8 mouse cellular contexts compared by ENCODE assay signal in the genomic region with DNA sequence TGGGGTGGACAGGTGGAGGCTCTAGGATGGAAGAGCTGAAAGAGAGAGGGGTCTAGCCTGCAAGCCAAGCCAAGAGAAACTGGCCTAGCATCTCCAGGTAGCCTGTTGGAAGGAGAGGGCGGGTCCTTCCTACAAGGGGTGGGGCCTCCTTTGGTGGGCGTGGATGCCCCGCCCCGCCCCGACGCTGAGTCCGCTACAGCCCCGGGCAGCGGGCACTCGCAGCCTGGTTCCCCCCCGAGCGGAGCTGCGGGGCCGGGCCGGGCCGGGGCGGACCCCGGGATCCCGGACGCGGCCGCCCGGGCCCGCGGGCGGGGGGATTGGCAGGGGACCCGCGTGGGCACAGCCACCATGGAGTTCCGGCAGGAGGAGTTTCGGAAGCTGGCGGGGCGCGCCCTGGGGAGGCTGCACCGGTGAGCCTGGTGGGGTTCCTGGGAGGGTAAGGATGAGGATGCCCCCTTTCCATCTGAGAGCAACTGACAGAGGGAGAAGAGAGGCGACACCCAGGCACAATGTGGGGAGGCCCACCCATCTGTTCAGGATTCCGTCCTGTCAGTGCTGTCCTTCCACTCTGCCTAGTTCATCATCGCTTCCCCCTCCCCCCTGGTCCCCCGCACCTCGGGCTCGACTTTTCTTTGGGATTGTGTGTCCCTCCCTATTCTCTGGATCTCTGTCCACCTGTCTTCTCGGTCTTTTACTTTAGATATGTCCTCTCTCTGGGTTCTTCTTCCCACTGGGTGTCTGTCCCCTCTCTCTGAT. TPM values are rescaled to one million over a fixed set of nuclear protein-coding genes. Genes with fewer than 3 reads are reported as not detected.
DNase-seq lines count a peak whose midpoint lies in the region; ATAC-seq lines count a peak whose summit lies in the region.

Gene Slc17a7 (plus strand): TSS at position 215 of the 756 bp plus-strand sequence.

- DNase-seq in B cell, adult 2 months = peak; percentile 58
- DNase-seq in MN1 (ENCODE audit: low spot score) = peak; percentile 35
- DNase-seq in embryonic facial prominence, embryonic 14.5 days (ENCODE audit: low spot score) = no peak
- peak in 1 of 2 experiments; percentile 66 for DNase-seq in left cerebral cortex, postnatal 14 days (ENCODE audit: low spot score in 2 of 2)
- peak; percentile 68 for DNase-seq in testis, postnatal 14 days (ENCODE audit: low spot score)
- no peak for DNase-seq in gastrocnemius, postnatal 25 days

- ATAC-seq in embryonic facial prominence, embryonic 14.5 days (ENCODE audit: low read depth) = no peak
- no peak for ATAC-seq in hindbrain, embryonic 13.5 days (ENCODE audit: low FRiP score)
- ATAC-seq in megakaryocyte progenitor cell, adult 5-6 weeks (replicated peaks; ENCODE audit: poor library complexity) = peak; percentile 63

- H3K9ac ChIP-seq in embryonic facial prominence, embryonic 14.5 days (ENCODE audit: low read depth, low read length) = peak within 1 kb of the TSS; percentile 35; the same call in 1 of the 2 replicates
- H3K9ac ChIP-seq in hindbrain, embryonic 13.5 days = peak within 1 kb of the TSS; percentile 61

- peaks cover 22% of the 10 kb centered on the region; the same call in 1 of the 2 replicates for H3K36me3 ChIP-seq in embryonic facial prominence, embryonic 14.5 days (ENCODE audit: control insufficient read depth, insufficient read depth, low read length)
- H3K36me3 ChIP-seq in hindbrain, embryonic 13.5 days = peaks cover 20% of the 10 kb centered on the region

- 0 out of 2 replicates have a peak, but pooled peaks cover 4% of the 10 kb centered on the region for H3K4me1 ChIP-seq in embryonic facial prominence, embryonic 14.5 days (ENCODE audit: control insufficient read depth, insufficient read depth, low read length)
- peaks cover 35% of the 10 kb centered on the region for H3K4me1 ChIP-seq in hindbrain, embryonic 13.5 days (replicated peaks)

- peaks cover 66% of the 10 kb centered on the region for H3K27me3 ChIP-seq in embryonic facial prominence, embryonic 14.5 days (replicated peaks; ENCODE audit: control insufficient read depth, insufficient read depth, low read length)
- peaks cover 67% of the 10 kb centered on the region for H3K27me3 ChIP-seq in hindbrain, embryonic 13.5 days

- H3K9me3 ChIP-seq in embryonic facial prominence, embryonic 14.5 days (ENCODE audit: control insufficient read depth, low read length) = peaks cover 1% of the 10 kb centered on the region; the same call in 1 of the 2 replicates
- H3K9me3 ChIP-seq in hindbrain, embryonic 13.5 days = no peaks in the 10 kb centered on the region

- peak within 1 kb of the TSS; percentile 38 for H3K4me3 ChIP-seq in embryonic facial prominence, embryonic 14.5 days (ENCODE audit: low read depth, low read length)
- peak within 1 kb of the TSS; percentile 36 for H3K4me3 ChIP-seq in hindbrain, embryonic 13.5 days

- intact Hi-C loops in left cerebral cortex, postnatal 14 days (cut with DNase I) = loop anchor here (2.0 kb wide), 2 partner anchors 35 to 135 kb away; no protein-coding TSS in a partner anchor

- H3K27ac ChIP-seq in embryonic facial prominence, embryonic 14.5 days (replicated peaks; ENCODE audit: low read depth, low read length) = no peak within 1 kb of the TSS
- no peak within 1 kb of the TSS for H3K27ac ChIP-seq in hindbrain, embryonic 13.5 days

- H3K4me2 ChIP-seq in embryonic facial prominence, embryonic 14.5 days (ENCODE audit: low read depth, low read length) = peak within 1 kb of the TSS; percentile 78
- H3K4me2 ChIP-seq in hindbrain, embryonic 13.5 days = peak within 1 kb of the TSS; percentile 56

- under 1% methylated on average over 11 of the region's 41 CpGs for WGBS in embryonic facial prominence, embryonic 14.5 days
- WGBS in hindbrain, embryonic 13.5 days = 2% methylated on average over 38 of the region's 41 CpGs

RNA-seq across cellular contexts. Expression of gene Slc17a7, which starts in this region (rescaled TPM):
- 0.87 and 1.3 TPM in 2 replicates for polyA plus RNA-seq in embryonic facial prominence, embryonic 14.5 days (2014; fragmentation: Nextera tagmentation; extraction: Ambion mirVana)
- polyA plus RNA-seq in hindbrain, embryonic 13.5 days (2015; fragmentation: Nextera tagmentation; extraction: Ambion mirVana) = 0.42 and 0.62 TPM in 2 replicates
- 1,000 to 10,000 TPM; 1,570 to 1,628 TPM for total RNA-seq in left cerebral cortex, postnatal 14 days (2021)
- 0.07 TPM in 1 of 2 replicates, not detected in the other for total RNA-seq in megakaryocyte progenitor cell, adult 5-6 weeks (2015)
- not detected in 2 replicates for total RNA-seq in megakaryocyte progenitor cell, adult 5-6 weeks (2017)
- 1 to 10 TPM; 1.1 to 2.5 TPM for total RNA-seq in gastrocnemius, postnatal 25 days (2021)

Comparison
In these comparisons a context has a peak if more than half of its experiments do, and no peak if none do; other contexts are left out.
1. RNA of gene Slc17a7 (total RNA-seq): 1,570 to 1,628 TPM in left cerebral cortex, postnatal 14 days; 1.1 to 2.5 TPM in gastrocnemius, postnatal 25 days and 0.07 TPM in megakaryocyte progenitor cell, adult 5-6 weeks; every median in the first group is over 100 times any median in the second.
2. Peak in ATAC-seq in megakaryocyte progenitor cell, adult 5-6 weeks; RNA of the gene not detected or under 1 TPM.
3. DNase-seq: peak in B cell, adult 2 months (2 of 2), MN1 (single experiment) and testis, postnatal 14 days (single experiment); none in embryonic facial prominence, embryonic 14.5 days (single experiment) and gastrocnemius, postnatal 25 days (single experiment).